Mouse (Mus musculus): ENCODE measurements around the gene Tbc1d2b.

DNA sequence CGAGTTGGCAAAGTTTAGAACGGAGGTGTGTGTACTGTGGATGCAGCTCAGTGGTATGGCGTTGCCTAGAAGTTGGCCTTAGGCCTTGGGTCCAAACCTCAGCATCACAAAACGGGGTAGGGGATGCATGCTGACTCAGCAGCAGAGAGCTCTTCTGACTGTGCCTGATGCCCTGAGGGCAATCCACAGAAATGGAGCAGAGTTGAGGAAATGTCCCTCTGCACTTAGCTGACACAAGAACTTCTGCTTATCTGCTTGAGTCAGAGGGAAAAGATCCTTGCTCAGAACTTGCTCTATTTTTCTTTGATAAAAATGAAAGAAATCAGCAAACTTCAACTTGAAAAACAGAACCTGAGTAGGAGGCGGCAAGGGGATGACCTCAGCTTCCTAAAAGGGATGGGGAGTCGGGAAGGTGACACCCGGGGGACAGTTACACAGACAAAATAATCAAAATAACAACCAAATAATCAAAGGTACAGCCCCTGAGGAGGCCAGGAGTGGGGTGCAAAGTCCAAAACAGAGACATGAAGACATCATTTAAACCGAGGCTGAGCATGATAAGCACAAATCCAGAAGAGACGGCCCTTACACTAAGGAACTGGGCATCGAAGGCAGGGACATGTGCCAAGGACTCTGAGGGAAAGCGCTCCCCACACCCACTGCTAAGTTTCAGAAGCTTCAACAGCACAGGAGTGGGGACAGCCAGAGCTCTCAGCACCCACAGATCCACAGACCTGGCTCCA is 54.2 kb downstream of the Tbc1d2b start:
- TF ChIP-seq CTCF (conservative IDR thresholded peaks at IDR 0.05; ENCODE audit: insufficient read depth, insufficient read length, low read depth, low read length), result no peak
- no peak for TF ChIP-seq POLR2A (IDR thresholded peaks at IDR 0.05; ENCODE audit: low read depth, low read length)

All from kidney, adult 2 months (tissue).